22 mouse cellular contexts compared by ENCODE assay signal in the genomic region with DNA sequence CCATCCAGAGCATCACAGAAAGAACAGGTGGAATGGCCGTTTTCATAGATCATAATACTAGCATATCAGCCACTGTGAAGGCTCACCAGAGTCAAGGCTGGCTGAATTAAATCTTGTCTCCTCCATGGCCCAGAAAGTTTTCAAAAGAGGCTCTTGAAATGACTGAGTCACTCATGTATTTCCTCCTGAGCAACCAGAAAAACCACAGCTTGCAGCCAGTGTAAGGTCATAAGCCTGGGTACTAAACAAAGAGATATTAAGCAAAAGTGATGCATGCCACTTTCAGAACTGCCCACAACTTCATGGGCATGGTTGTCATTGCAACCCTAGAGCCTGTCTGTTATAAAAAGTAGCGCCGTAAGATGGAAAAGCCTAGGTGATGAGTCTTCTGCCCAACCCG.
A peak's percentile ranks its signal among the peaks of the same experiment; 100 is the strongest.
DNase-seq lines count a peak whose midpoint lies in the region; ATAC-seq and TF ChIP-seq lines count a peak whose summit lies in the region.
"Had no signal": no experiment of that assay in that cellular context is flagged by ENCODE, and none has a peak within 500 bp of the region (broad histone marks: within the 10 kb centered on the region; RNA-seq: fewer than 3 reads in every experiment).

No protein-coding gene starts in this region.

- TF ChIP-seq POLR2A in lung, adult 2 months (IDR thresholded peaks at IDR 0.05; ENCODE audit: borderline replicate concordance, extremely low read depth, low read depth, low read length) = no peak

- H3K4me3 ChIP-seq in lung, adult 2 months (replicated peaks; ENCODE audit: extremely low read depth, low read depth, low read length) = no peak overlapping the region
- H3K4me3 ChIP-seq: embryonic facial prominence, embryonic 12.5 days; forebrain, embryonic 12.5 days; heart, adult 2 months; heart, embryonic 15.5 days; hindbrain, embryonic 10.5 days had no signal

- TF ChIP-seq CTCF in lung, adult 2 months (IDR thresholded peaks at IDR 0.05; ENCODE audit: insufficient read depth, low read length) = no peak

- no peaks in the 10 kb centered on the region for H3K4me1 ChIP-seq in lung, adult 2 months (ENCODE audit: control insufficient read depth, insufficient read depth, low read length)
- H3K4me1 ChIP-seq: embryonic facial prominence, embryonic 12.5 days had no signal

- WGBS in lung, adult 2 months = 78% methylated on average over 4 of the region's 4 CpGs

- DNase-seq in lung, postnatal 36 days = peak; percentile 14
- no peak for DNase-seq in lung, adult 2 months
- peak; percentile 23 for DNase-seq in c-Kit-positive CD71-negative TER-119-negative erythroid progenitor cells, embryonic 14.5 days (ENCODE audit: low read depth)
- DNase-seq in liver = no peak
- no peak for DNase-seq in thymus, postnatal 0 days (ENCODE audit: low spot score)
- no peak for DNase-seq in kidney, postnatal 4 days
- DNase-seq: adrenal gland, postnatal 14 days; cerebellum, adult 18-20 months; cerebellum, adult 9-11 months; cerebellum, postnatal 36 days; gastrocnemius, postnatal 10 days; heart, adult 2 months; heart, postnatal 14 days had no signal

- ATAC-seq in hematopoietic stem cell, adult 5-6 weeks (replicated peaks in 1 of 2; ENCODE audit: insufficient read depth in 1 of 2, low FRiP score in 2 of 2, low TSS enrichment in 1 of 2, low read depth in 1 of 2, poor library complexity in 2 of 2, severe bottlenecking in 2 of 2) = peak; percentile 75 to 86
- 0 out of 2 replicates have a peak, but pooled peaks have one; percentile 27 for ATAC-seq in neutrophil, adult 5-6 weeks (ENCODE audit: extremely low read depth, insufficient number of reproducible peaks, low FRiP score, poor library complexity, severe bottlenecking)
- ATAC-seq: activated CD4-positive, CD25-positive, alpha-beta regulatory T cell, adult 4 months; CD4-positive, CD25-positive, alpha-beta regulatory T cell, adult 4 months; forebrain, embryonic 16.5 days had no signal

Comparison
In these comparisons a context has a peak if more than half of its experiments do, and no peak if none do; other contexts are left out.
1. DNase-seq: peak in lung, postnatal 36 days (single experiment) and c-Kit-positive CD71-negative TER-119-negative erythroid progenitor cells, embryonic 14.5 days (single experiment); none in lung, adult 2 months (single experiment), liver (single experiment), thymus, postnatal 0 days (single experiment) and kidney, postnatal 4 days (0 of 2).